Mouse (Mus musculus) fibroblast of lung, adult 2 months (primary cell): ENCODE data around the gene Lpar5.
A peak's percentile ranks its signal among the peaks of the same experiment; 100 is the strongest.
"Not testable (repeated sequence)": the region's sequence is repeated elsewhere in the genome, so short reads cannot be mapped to it uniquely, and the experiment has no call there.

Experiments used
- DNase-seq: peaks from one replicate; pipeline ENCODE4 v3.0.0-alpha.2; 2011; ENCODE audit warnings: low read depth

Lpar5 gene

GRCm38 (mm10) chr6:125067571-125067995, at the start of gene Lpar5:
TSS of gene Lpar5 (plus strand) at chr6:125067920.
- DNase-seq = no peak

- DNase-seq = not testable (repeated sequence)
These were observed 37.2 kb upstream of the Lpar5 start for GRCm38 (mm10) chr6:125030532-125030931.

- no peak for DNase-seq
These were observed 36.1 kb upstream of the Lpar5 start for GRCm38 (mm10) chr6:125031604-125032003.

- no peak for DNase-seq
These were observed 29.1 kb upstream of the Lpar5 start for GRCm38 (mm10) chr6:125038666-125039065.

- no peak for DNase-seq
These were observed 28.6 kb upstream of the Lpar5 start for GRCm38 (mm10) chr6:125039131-125039530.

GRCm38 (mm10) chr6:125039533-125040153, 28.1 kb upstream of the Lpar5 start, which contains the start of gene Ing4:
TSS of gene Ing4 (plus strand) at chr6:125039760.
- DNase-seq = peak; percentile 96

GRCm38 (mm10) chr6:125040221-125040620, 27.5 kb upstream of the Lpar5 start:
- no peak for DNase-seq

GRCm38 (mm10) chr6:125041047-125041446, 26.7 kb upstream of the Lpar5 start:
- no peak for DNase-seq

- DNase-seq = no peak
These were observed 25.6 kb upstream of the Lpar5 start for GRCm38 (mm10) chr6:125042081-125042480.

- DNase-seq = peak; percentile 62
These were observed 21.0 kb upstream of the Lpar5 start for GRCm38 (mm10) chr6:125046691-125047090.

GRCm38 (mm10) chr6:125049678-125050077, 18.0 kb upstream of the Lpar5 start, which contains the start of gene Acrbp:
TSS of gene Acrbp (plus strand) at chr6:125049689.
- DNase-seq = no peak

GRCm38 (mm10) chr6:125051237-125051636, 16.5 kb upstream of the Lpar5 start:
- DNase-seq = no peak

GRCm38 (mm10) chr6:125061493-125061892, 6.2 kb upstream of the Lpar5 start:
- no peak for DNase-seq

GRCm38 (mm10) chr6:125062511-125062910, 5.2 kb upstream of the Lpar5 start:
- DNase-seq = no peak

GRCm38 (mm10) chr6:125063906-125064305, 3.8 kb upstream of the Lpar5 start:
- no peak for DNase-seq

- not testable (repeated sequence) for DNase-seq
These were observed 2.5 kb upstream of the Lpar5 start for GRCm38 (mm10) chr6:125065223-125065622.

GRCm38 (mm10) chr6:125071170-125071895, 3.6 kb downstream of the Lpar5 start:
- no peak for DNase-seq

- no peak for DNase-seq
These were observed 4.2 kb downstream of the Lpar5 start for GRCm38 (mm10) chr6:125071896-125072279.

- no peak for DNase-seq
These were observed 6.1 kb downstream of the Lpar5 start for GRCm38 (mm10) chr6:125073825-125074224.

- no peak for DNase-seq
These were observed 13.7 kb downstream of the Lpar5 start for GRCm38 (mm10) chr6:125081394-125081793.

GRCm38 (mm10) chr6:125081797-125082560, 14.3 kb downstream of the Lpar5 start:
- DNase-seq = peak; percentile 88

GRCm38 (mm10) chr6:125082801-125083386, 15.2 kb downstream of the Lpar5 start:
- DNase-seq = no peak
